Mouse (Mus musculus): ENCODE measurements at regions not wholly inside any gene's neighbourhood (a gene's known extent, or its start where the extent isn't known, plus 50 kb on each side); places are given as distances from the start of the nearest gene placed in this dataset.

- DNase-seq, result no peak
Measured at GRCm38 (mm10) chr9:40617676-40618062, 52.7 kb upstream of the Gm21915 start.

- DNase-seq, result no peak
Measured at GRCm38 (mm10) chr9:40617036-40617675, 53.3 kb upstream of the Gm21915 start.

GRCm38 (mm10) chr9:40616426-40617035 is 53.9 kb upstream of the Gm21915 start:
- DNase-seq, result peak; percentile 68

GRCm38 (mm10) chr9:40615891-40616290 is 54.5 kb upstream of the Gm21915 start:
- DNase-seq, result no peak

- DNase-seq, result no peak
Measured at GRCm38 (mm10) chr9:40614071-40614470, 56.3 kb upstream of the Gm21915 start.

GRCm38 (mm10) chr9:40613182-40613581 is 57.2 kb upstream of the Gm21915 start:
- no peak for DNase-seq

GRCm38 (mm10) chr9:40612755-40613154 is 57.7 kb upstream of the Gm21915 start:
- DNase-seq, result no peak

- DNase-seq, result no peak
Measured at GRCm38 (mm10) chr9:40612312-40612711, 58.1 kb upstream of the Gm21915 start.

- DNase-seq, result no peak
Measured at GRCm38 (mm10) chr9:40611626-40612025, 58.8 kb upstream of the Gm21915 start.

GRCm38 (mm10) chr9:40608596-40608995 is 61.8 kb upstream of the Gm21915 start:
- DNase-seq, result no peak

GRCm38 (mm10) chr9:40607941-40608340 is 62.5 kb upstream of the Gm21915 start:
- DNase-seq, result no peak

GRCm38 (mm10) chr9:40603521-40603920 is 66.9 kb upstream of the Gm21915 start:
- no peak for DNase-seq

- no peak for DNase-seq
Measured at GRCm38 (mm10) chr9:40598431-40598831, 67.2 kb upstream of the Gramd1b start.

GRCm38 (mm10) chr9:40587421-40587820 is 56.2 kb upstream of the Gramd1b start:
- no peak for DNase-seq

- DNase-seq, result no peak
Measured at GRCm38 (mm10) chr9:40586581-40586980, 55.4 kb upstream of the Gramd1b start.

GRCm38 (mm10) chr9:40583554-40583953 is 52.4 kb upstream of the Gramd1b start:
- peak; percentile 79 for DNase-seq

- no peak for DNase-seq
Measured at GRCm38 (mm10) chr9:40581854-40582253, 50.7 kb upstream of the Gramd1b start.
